Mouse (Mus musculus): ENCODE data around the gene Slc6a19. TPM values are rescaled to one million over a fixed set of nuclear protein-coding genes. Genes with fewer than 3 reads are reported as not detected.

Slc6a19 gene
- polyA plus RNA-seq, 1 experiment from 2014 or later = not detected

GRCm38 (mm10) chr13:73677853-73678252, 26.8 kb downstream of the Slc6a19 start, which contains the start of gene Slc6a18:
Gene Slc6a18, minus strand, starts transcription at chr13:73678023.
- Histone ChIP-seq H3K9ac (ENCODE audit: low read depth, low read length) (no peak within 1 kb of the TSS), H3K4me2 (no peak within 1 kb of the TSS), H3K36me3 (ENCODE audit: control insufficient read depth, insufficient read depth, low read length) (no peaks in the 10 kb centered on the region), H3K27ac (ENCODE audit: low read depth, low read length) (no peak within 1 kb of the TSS), H3K9me3 (replicated peaks; ENCODE audit: control insufficient read depth, low read length) (no peaks in the 10 kb centered on the region), H3K27me3 (ENCODE audit: control insufficient read depth, insufficient read depth, low read length) (no peaks in the 10 kb centered on the region), H3K4me1 (ENCODE audit: control insufficient read depth, insufficient read depth, low read length) (no peaks in the 10 kb centered on the region), H3K4me3 (ENCODE audit: low read depth, low read length) (no peak within 1 kb of the TSS)
- WGBS (ENCODE audit: insufficient replicate concordance) = 70% methylated on average over 3 of the region's 3 CpGs
- ATAC-seq (replicated peaks; ENCODE audit: insufficient number of reproducible peaks, low FRiP score, low TSS enrichment) = no peak

- H3K27ac ChIP-seq (ENCODE audit: low read depth, low read length) = no peak overlapping the region
- no peaks in the 10 kb centered on the region for H3K36me3 ChIP-seq (ENCODE audit: control insufficient read depth, insufficient read depth, low read length)
- H3K4me3 ChIP-seq (ENCODE audit: low read depth, low read length) = no peak overlapping the region
- H3K4me1 ChIP-seq (ENCODE audit: control insufficient read depth, insufficient read depth, low read length) = no peaks in the 10 kb centered on the region
- no peaks in the 10 kb centered on the region for H3K9me3 ChIP-seq (replicated peaks; ENCODE audit: control insufficient read depth, low read length)
- no peak overlapping the region for H3K9ac ChIP-seq (ENCODE audit: low read depth, low read length)
- H3K4me2 ChIP-seq = no peak overlapping the region
- no peaks in the 10 kb centered on the region for H3K27me3 ChIP-seq (ENCODE audit: control insufficient read depth, insufficient read depth, low read length)
- WGBS (ENCODE audit: insufficient replicate concordance) = 80% methylated on average over 7 of the region's 7 CpGs
- ATAC-seq (replicated peaks; ENCODE audit: insufficient number of reproducible peaks, low FRiP score, low TSS enrichment) = no peak
Measured at GRCm38 (mm10) chr13:73675161-73675560, 29.5 kb downstream of the Slc6a19 start.

GRCm38 (mm10) chr13:73660163-73660695, 44.4 kb downstream of the Slc6a19 start:
- H3K27ac ChIP-seq (ENCODE audit: low read depth, low read length) = no peak overlapping the region
- no peaks in the 10 kb centered on the region for H3K27me3 ChIP-seq (ENCODE audit: control insufficient read depth, insufficient read depth, low read length)
- 73% methylated on average over 2 of the region's 2 CpGs for WGBS (ENCODE audit: insufficient replicate concordance)

GRCm38 (mm10) chr13:73658953-73659352, 45.7 kb downstream of the Slc6a19 start:
- Histone ChIP-seq H3K9me3 (replicated peaks; ENCODE audit: control insufficient read depth, low read length) (no peaks in the 10 kb centered on the region), H3K9ac (ENCODE audit: low read depth, low read length) (no peak overlapping the region), H3K27me3 (ENCODE audit: control insufficient read depth, insufficient read depth, low read length) (no peaks in the 10 kb centered on the region), H3K4me3 (ENCODE audit: low read depth, low read length) (no peak overlapping the region), H3K4me2 (no peak overlapping the region), H3K27ac (ENCODE audit: low read depth, low read length) (no peak overlapping the region), H3K36me3 (ENCODE audit: control insufficient read depth, insufficient read depth, low read length) (no peaks in the 10 kb centered on the region), H3K4me1 (ENCODE audit: control insufficient read depth, insufficient read depth, low read length) (no peaks in the 10 kb centered on the region)
- 44% methylated on average over 2 of the region's 2 CpGs for WGBS (ENCODE audit: insufficient replicate concordance)
- no peak for ATAC-seq (replicated peaks; ENCODE audit: insufficient number of reproducible peaks, low FRiP score, low TSS enrichment)

More at GRCm38 (mm10) chr13:73660163-73660695, 44.4 kb downstream of the Slc6a19 start:
- Histone ChIP-seq H3K9ac (ENCODE audit: low read depth, low read length) (no peak overlapping the region), H3K4me1 (ENCODE audit: control insufficient read depth, insufficient read depth, low read length) (no peaks in the 10 kb centered on the region), H3K4me3 (ENCODE audit: low read depth, low read length) (no peak overlapping the region), H3K36me3 (ENCODE audit: control insufficient read depth, insufficient read depth, low read length) (no peaks in the 10 kb centered on the region), H3K4me2 (no peak overlapping the region), H3K9me3 (replicated peaks; ENCODE audit: control insufficient read depth, low read length) (no peaks in the 10 kb centered on the region)
- no peak for ATAC-seq (replicated peaks; ENCODE audit: insufficient number of reproducible peaks, low FRiP score, low TSS enrichment)

- no peaks in the 10 kb centered on the region for H3K9me3 ChIP-seq (replicated peaks; ENCODE audit: control insufficient read depth, low read length)
- H3K4me1 ChIP-seq (ENCODE audit: control insufficient read depth, insufficient read depth, low read length) = no peaks in the 10 kb centered on the region
- H3K9ac ChIP-seq (ENCODE audit: low read depth, low read length) = no peak overlapping the region
- H3K27me3 ChIP-seq (ENCODE audit: control insufficient read depth, insufficient read depth, low read length) = no peaks in the 10 kb centered on the region
- WGBS (ENCODE audit: insufficient replicate concordance) = 80% methylated on average over 3 of the region's 3 CpGs
- no peak for ATAC-seq (replicated peaks; ENCODE audit: insufficient number of reproducible peaks, low FRiP score, low TSS enrichment)
- no peak overlapping the region for H3K27ac ChIP-seq (ENCODE audit: low read depth, low read length)
- no peak overlapping the region for H3K4me2 ChIP-seq
- no peak overlapping the region for H3K4me3 ChIP-seq (ENCODE audit: low read depth, low read length)
- no peaks in the 10 kb centered on the region for H3K36me3 ChIP-seq (ENCODE audit: control insufficient read depth, insufficient read depth, low read length)
Measured at GRCm38 (mm10) chr13:73654976-73655375, 49.7 kb downstream of the Slc6a19 start.

- no peak overlapping the region for H3K27ac ChIP-seq (ENCODE audit: low read depth, low read length)
- no peaks in the 10 kb centered on the region for H3K4me1 ChIP-seq (ENCODE audit: control insufficient read depth, insufficient read depth, low read length)
- H3K4me2 ChIP-seq = no peak overlapping the region
- no peaks in the 10 kb centered on the region for H3K9me3 ChIP-seq (replicated peaks; ENCODE audit: control insufficient read depth, low read length)
- no peak for ATAC-seq (replicated peaks; ENCODE audit: insufficient number of reproducible peaks, low FRiP score, low TSS enrichment)
- H3K9ac ChIP-seq (ENCODE audit: low read depth, low read length) = no peak overlapping the region
- H3K27me3 ChIP-seq (ENCODE audit: control insufficient read depth, insufficient read depth, low read length) = no peaks in the 10 kb centered on the region
- WGBS (ENCODE audit: insufficient replicate concordance) = 73% methylated on average over 3 of the region's 3 CpGs
- H3K4me3 ChIP-seq (ENCODE audit: low read depth, low read length) = no peak overlapping the region
- H3K36me3 ChIP-seq (ENCODE audit: control insufficient read depth, insufficient read depth, low read length) = no peaks in the 10 kb centered on the region
Measured at GRCm38 (mm10) chr13:73653266-73653665, 51.4 kb downstream of the Slc6a19 start.

GRCm38 (mm10) chr13:73646397-73647087, 58.1 kb downstream of the Slc6a19 start:
- Histone ChIP-seq H3K4me3 (ENCODE audit: low read depth, low read length) (no peak overlapping the region), H3K9ac (ENCODE audit: low read depth, low read length) (no peak overlapping the region), H3K27ac (ENCODE audit: low read depth, low read length) (no peak overlapping the region), H3K27me3 (ENCODE audit: control insufficient read depth, insufficient read depth, low read length) (no peaks in the 10 kb centered on the region), H3K36me3 (ENCODE audit: control insufficient read depth, insufficient read depth, low read length) (no peaks in the 10 kb centered on the region; the same call in 1 of the 2 replicates), H3K9me3 (replicated peaks; ENCODE audit: control insufficient read depth, low read length) (no peaks in the 10 kb centered on the region), H3K4me2 (no peak overlapping the region), H3K4me1 (ENCODE audit: control insufficient read depth, insufficient read depth, low read length) (no peaks in the 10 kb centered on the region)
- 33% methylated on average over 6 of the region's 6 CpGs for WGBS (ENCODE audit: insufficient replicate concordance)
- ATAC-seq (replicated peaks; ENCODE audit: insufficient number of reproducible peaks, low FRiP score, low TSS enrichment) = no peak

- 81% methylated on average over 4 of the region's 4 CpGs for WGBS (ENCODE audit: insufficient replicate concordance)
- ATAC-seq (replicated peaks; ENCODE audit: insufficient number of reproducible peaks, low FRiP score, low TSS enrichment) = no peak
Measured at GRCm38 (mm10) chr13:73641296-73641695, 63.4 kb downstream of the Slc6a19 start.

GRCm38 (mm10) chr13:73637826-73638225, 66.8 kb downstream of the Slc6a19 start:
- H3K4me2 ChIP-seq = no peak overlapping the region
- H3K36me3 ChIP-seq (ENCODE audit: control insufficient read depth, insufficient read depth, low read length) = no peaks in the 10 kb centered on the region
- no peak overlapping the region for H3K9ac ChIP-seq (ENCODE audit: low read depth, low read length)
- H3K27ac ChIP-seq (ENCODE audit: low read depth, low read length) = no peak overlapping the region
- H3K27me3 ChIP-seq (ENCODE audit: control insufficient read depth, insufficient read depth, low read length) = no peaks in the 10 kb centered on the region
- WGBS (ENCODE audit: insufficient replicate concordance) = 74% methylated on average over 5 of the region's 6 CpGs
- H3K9me3 ChIP-seq (replicated peaks; ENCODE audit: control insufficient read depth, low read length) = no peaks in the 10 kb centered on the region
- ATAC-seq (replicated peaks; ENCODE audit: insufficient number of reproducible peaks, low FRiP score, low TSS enrichment) = no peak
- H3K4me1 ChIP-seq (ENCODE audit: control insufficient read depth, insufficient read depth, low read length) = no peaks in the 10 kb centered on the region
- H3K4me3 ChIP-seq (ENCODE audit: low read depth, low read length) = no peak overlapping the region

More at GRCm38 (mm10) chr13:73641296-73641695, 63.4 kb downstream of the Slc6a19 start:
- Histone ChIP-seq H3K27me3 (ENCODE audit: control insufficient read depth, insufficient read depth, low read length) (no peaks in the 10 kb centered on the region), H3K9me3 (replicated peaks; ENCODE audit: control insufficient read depth, low read length) (no peaks in the 10 kb centered on the region), H3K4me3 (ENCODE audit: low read depth, low read length) (no peak overlapping the region), H3K4me1 (ENCODE audit: control insufficient read depth, insufficient read depth, low read length) (no peaks in the 10 kb centered on the region), H3K36me3 (ENCODE audit: control insufficient read depth, insufficient read depth, low read length) (no peaks in the 10 kb centered on the region; the same call in 1 of the 2 replicates), H3K27ac (ENCODE audit: low read depth, low read length) (no peak overlapping the region), H3K4me2 (no peak overlapping the region), H3K9ac (ENCODE audit: low read depth, low read length) (no peak overlapping the region)
